Mouse (Mus musculus): ENCODE measurements around the gene Nccrp1.

Nccrp1 gene

DNA sequence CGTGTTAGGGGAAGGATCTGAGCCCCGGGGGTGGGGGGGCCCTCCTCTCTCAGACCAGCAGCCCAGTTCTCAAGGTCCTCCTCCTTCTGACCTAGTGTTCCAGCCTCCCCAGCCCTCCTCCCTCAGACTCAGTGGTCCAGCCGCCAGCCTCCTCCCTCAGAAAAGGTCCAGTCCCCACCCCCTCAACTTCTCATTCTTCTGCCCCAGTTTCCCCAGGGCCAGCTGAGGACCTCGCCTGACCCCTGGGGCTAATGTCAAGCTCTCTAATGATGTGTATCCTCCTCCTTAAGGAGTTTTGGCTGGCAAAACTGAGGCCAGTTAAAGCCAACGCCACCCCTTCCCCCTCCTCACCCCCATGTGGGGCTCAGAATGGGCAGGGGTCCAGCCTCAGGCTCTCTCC lies at the start of gene Nccrp1:
Nccrp1 (minus strand) TSS at position 101 of the 400 bp plus-strand sequence.
- DNase-seq: peak in 1 of 2 experiments; percentile 65

DNA sequence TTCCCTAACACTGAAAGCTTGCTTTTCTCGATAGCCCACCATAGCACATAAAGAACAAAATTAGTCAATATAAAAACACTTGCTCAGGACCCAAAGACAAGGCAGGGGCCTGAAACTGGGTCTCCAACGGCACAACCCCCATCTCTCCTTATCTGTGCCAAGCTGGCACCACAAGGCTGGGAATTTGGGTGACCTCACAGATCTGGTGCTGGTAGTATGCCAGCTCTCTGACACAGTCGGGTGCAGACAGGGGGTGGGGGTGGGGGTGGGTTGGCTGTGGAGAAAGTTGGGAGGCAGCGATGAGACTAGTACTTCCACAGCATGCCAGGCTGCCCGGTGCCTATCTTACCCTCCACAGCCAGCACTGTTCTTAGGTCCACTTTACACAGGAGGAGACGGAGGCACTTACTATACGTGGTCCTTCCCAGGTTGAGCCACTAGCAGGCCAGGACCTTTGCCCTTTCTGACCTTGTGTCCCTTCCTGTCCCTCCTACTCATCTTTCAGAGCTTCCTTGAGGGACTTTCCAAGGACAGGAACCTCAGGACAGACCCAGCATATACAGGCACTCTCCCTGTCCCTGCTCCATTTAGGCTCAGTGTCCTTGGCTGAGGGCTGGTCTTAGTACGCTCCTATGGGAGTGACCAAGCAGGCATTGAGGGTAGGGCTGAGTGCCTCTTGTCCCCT lies 48.8 kb upstream of the Nccrp1 start:
- DNase-seq: peak in 1 of 2 experiments; percentile 64

DNA sequence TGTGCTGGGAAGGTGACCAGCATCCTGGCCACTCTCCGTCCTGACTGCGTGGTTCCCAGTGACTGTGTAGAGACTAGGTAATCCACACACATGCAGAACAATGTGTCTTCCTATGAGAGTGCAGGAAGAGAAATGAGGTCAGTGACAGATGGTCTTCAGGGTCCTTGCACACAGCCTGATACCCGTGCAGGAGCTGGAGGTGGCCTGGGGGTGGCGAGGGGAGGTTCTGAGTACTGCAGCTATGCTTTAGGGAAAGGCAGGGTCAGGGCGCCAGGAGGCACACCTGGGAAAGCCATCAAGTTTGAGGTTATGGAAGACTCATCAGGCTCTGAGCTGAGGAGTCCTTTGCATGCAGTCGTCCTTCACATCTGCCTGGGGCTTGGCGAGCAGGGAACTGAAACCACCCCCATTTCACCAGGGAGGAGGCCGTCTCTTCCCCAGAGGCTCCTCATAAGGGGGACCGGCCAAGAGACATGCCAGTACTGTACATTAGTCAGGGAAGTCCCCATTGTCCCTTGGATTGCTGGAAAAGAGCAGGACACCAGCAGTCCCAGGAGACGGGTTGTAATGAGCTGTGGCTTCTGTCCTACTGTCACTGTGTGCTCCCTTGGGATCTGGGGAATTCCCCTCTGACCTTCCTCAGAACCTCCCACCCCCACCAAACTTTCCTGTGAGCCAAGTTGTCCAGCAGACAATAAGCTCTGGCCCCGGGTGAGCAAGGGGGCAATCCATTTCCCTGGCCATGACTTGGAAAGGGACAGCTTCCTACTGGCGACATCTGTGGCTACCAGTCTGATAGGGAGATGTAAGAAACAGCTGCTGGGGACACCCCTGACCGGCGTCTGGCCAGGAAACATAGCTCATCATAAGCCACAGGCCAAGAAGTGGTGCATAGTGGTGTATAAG lies 46.4 kb upstream of the Nccrp1 start:
- DNase-seq: peak; percentile 70 to 83

DNA sequence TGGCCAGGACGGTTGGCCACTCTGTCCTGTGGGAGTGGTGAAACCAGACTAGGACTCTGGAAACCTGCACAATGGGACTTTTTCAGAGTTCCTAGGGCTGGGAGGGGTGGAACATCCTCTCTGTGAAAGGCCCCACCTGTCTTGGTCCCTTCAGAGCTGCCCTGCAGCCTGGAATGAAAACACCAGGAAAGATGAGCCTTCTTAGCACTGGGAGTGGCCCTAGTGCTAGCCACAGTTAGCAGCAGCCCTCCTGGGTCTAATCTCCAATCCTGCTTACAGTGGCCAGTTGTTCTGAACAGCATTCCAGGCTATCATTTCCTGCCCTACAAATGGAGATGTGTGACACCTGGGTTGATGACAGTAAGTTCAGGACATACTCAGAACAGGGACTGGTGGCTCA lies 44.8 kb upstream of the Nccrp1 start:
- DNase-seq: no peak

DNA sequence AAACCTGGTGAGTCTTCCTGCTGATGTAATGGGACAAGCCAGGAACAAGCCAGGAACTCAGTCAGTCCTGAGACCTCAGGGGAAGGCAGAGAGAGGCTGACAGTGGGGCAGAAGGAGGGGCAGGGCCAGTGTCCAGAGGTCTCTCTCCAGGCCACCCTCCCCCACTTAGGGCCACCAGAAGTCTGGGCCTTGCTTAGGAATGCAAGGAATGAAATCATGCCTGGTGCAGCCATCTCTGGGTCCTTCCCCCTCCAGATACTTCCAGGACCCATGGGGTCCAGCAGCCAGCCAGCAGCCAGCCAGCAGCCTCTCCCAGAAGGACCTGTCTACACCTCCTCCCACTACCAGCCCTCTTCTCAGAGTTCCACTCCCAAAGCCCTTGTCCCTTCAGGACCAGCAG lies 40.6 kb upstream of the Nccrp1 start:
- peak; percentile 71 to 83 for DNase-seq

DNA sequence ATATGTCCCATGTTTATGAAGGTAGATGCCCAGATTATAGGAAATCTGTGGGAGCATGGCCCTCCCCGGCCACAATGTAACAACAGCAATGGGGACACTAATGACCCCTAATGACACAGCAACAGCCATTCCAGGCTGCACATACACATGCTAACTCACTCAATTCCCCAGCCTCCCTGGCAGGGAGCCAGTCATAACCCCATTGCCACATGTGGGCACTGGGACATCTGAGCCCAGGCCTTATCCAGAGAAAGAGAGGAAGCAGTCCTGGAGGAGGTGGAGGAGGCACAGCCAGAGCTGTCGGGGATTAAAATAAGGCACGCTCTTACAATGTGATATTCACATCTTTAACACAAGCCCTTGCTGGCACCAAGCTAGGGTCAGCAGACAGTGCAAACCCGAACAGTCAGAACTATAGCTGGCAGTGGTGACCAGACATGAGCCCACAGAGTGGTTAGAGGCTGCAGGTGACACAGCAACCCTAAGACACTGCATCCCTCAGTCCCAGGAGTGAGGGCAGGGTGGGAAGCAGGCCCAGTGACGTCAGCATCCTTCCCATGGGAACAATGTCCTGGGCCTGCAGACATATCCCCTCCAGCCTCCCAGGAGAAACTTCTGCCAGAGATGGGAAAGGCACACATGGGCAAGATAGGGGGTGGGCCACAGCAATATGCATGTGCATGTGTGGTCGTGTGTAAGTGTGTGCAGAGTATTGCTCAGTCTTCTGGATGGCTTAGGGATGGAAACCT lies 39.8 kb upstream of the Nccrp1 start:
- peak; percentile 59 to 75 for DNase-seq

DNA sequence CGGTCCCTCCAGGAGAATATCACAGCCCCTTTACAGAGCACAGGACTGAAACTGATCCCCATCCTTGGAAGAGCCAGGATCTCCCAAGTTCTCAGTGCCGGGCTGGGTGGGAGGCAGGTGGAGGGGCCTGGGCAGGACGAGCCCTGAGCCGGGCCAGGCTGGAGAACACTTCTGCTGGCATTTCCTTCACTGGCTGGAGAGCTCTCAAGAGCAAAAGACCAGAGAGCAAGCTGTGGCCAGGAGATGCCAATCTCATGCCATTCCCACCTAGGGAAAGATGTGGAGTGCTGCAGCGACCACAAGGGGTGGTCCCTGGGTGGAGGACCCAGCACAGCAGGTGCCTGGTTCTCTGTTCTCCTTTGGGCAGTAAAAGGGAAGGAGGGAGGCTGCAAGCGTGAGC lies 37.9 kb upstream of the Nccrp1 start:
- peak in 1 of 2 experiments; percentile 35 for DNase-seq

DNA sequence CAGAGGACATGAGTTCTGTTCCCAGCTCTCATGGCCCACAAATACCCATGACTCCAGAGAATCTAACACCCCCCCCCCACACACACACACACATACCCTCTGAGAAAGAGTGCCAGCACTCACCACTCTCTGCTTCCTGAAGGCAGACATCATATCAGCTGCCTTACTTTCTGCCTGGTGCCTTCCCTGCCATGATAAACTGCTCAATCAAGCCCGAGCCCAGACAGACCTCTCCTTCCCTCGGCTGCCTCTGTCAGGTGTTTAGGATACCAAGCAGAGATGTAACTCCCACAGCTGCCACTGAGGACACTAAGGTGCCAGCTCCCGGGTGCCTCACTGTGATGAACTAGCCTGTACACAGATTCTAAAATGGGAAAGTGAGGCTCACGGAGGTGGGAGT lies 37.4 kb upstream of the Nccrp1 start:
- DNase-seq: no peak

DNA sequence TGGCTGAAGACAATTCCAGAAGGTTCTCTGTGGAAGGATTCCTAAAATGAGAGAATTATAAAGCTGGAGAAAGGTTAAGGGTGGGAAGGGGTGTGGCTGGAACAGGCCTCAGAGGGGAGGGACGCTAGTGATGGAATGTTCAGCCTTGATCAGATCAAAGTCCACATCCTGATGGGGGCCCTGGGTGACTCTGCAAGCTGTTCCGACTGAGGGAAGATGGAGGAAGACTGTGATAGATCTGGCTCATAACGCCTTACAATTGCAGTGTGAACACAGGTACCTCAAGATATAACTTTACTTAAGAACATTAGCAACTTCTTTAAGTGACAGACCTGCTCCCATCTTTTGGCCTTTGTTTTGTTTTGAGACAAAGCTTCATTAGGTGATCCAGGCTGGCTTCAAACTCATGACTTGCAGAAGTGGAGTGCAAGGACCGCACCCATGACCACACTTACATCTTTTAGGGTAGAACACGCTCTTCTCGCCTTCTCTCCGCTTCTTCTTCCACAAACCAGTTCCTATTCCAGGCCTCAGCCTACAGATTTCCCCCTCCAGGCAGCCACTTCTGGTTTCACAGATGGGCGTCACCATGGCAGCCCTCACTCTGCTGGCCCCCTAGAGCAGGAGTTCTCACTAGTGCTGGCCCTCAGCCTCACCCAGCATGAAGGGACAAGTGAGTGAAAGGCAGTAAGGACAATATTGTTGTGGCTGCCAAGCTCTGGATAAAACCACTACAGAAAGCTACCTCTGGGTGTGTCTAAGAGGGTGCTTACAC lies 36.7 kb upstream of the Nccrp1 start:
- DNase-seq: peak in 1 of 2 experiments; percentile 63

DNA sequence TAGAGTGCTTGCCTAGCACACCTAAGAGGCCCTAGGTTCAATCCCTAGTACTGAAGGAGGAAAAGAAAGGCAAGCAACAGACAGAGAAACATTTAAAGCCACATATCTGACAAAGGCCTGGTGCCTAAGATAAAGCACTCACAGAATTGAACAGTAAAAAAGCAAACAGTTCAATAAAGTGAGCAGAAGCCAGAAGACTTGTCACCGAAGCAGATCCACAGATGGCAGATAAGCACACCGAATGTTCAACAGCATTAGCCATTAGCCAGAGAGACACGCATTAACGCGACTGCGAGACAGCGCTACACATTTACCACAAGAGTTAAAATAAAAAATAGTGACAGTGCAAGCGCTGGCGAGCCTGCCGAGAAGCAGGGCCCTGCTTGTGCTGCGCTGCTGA lies 35.8 kb upstream of the Nccrp1 start:
- DNase-seq: peak in 1 of 2 experiments; percentile 35

DNA sequence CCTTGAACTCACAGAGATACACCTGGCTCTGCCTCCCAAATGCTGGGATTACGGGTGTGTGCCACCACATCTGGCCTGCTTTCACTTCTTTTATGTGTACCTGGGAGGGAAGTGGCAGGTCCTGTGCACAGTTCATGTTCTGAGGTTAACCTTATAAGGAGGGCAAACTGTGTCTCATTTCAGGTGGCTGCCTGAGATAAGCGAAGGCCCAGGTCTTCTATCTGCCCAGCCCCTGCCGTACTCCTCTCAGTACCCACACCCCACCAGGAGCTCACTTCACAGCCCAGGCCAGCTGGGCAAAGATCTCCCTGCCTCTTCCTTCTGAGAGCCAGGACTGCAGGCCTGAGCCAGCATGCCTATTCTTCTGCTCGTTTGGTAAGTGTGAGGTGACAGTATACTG lies 34.7 kb upstream of the Nccrp1 start:
- DNase-seq: no peak

DNA sequence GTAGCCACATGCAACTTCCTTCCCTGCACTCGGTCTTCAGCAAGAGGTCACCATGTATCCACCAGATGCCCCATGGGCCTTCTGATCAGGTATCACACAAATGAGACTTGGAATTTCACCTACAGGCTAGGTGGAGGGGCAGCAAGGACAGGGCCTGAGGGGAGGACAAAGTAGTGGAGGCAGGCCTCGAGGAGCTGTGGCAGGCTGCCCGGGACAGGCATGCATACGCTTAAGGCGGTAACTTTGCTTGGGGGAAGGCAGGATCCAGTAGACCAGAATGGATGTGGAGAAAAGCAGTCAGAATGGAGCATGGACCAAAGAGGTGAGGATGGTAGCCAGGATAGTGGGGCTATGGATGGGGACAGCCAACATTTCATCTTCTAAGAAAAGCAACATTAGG lies 32.8 kb upstream of the Nccrp1 start:
- DNase-seq: peak; percentile 43 to 57

DNA sequence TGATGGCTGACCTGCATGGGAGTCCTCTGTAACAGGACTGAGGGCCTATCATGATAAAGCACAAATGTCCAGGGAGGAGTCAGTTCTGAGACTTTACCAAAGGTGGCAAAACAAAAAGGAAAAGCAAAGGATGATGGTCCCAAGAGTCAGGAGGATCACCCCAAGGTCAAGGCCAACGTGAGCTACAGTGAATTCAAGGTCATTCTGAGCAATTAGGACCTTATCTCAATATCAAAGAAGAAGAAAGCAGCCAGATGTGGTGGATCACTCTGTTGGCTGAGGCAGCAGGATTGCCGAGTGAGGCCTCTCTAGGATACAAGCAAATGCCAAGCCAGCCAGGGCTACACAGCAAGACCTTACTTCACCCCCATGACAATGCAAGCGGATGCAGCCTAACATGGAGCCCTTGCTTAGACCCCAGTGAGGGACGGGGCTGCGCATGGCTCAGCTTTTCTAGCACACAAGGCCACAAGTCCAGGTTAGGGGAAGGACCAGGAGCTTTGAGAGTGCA lies 31.5 kb upstream of the Nccrp1 start:
- DNase-seq: no peak

DNA sequence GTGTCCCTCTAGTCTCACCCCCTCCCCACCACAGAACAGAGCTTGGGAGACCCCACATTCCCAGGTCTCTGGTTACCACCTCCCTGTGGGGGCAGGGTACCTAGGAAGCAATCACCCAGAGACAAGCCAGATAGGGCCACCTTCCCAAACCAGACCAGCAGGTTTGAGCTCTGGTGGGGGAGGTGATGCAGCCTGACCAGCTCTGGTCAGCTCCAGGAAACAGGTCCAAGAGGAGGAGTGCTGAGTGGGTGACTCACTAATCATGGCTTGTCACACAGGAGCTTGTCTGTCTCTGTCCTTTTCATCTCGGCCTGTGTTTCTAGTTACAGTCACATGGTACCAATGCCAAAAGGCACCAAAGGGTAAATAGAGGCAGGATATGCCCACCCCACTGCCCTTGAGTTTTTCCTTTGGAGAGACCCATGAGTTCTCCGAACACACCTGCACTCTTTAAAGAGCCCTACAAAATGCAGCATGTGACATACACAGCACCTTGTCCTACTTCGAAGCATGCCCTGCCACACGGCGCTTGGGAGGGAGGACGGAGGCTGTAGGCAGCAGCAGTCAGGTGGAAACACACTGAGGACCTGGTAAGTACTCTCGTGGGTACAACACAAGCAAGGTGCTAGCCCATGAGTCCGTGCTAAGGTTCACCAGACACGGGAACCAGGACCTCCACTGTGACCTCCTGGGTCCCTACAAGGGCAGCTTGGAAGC lies 30.9 kb upstream of the Nccrp1 start:
- peak; percentile 72 to 89 for DNase-seq

DNA sequence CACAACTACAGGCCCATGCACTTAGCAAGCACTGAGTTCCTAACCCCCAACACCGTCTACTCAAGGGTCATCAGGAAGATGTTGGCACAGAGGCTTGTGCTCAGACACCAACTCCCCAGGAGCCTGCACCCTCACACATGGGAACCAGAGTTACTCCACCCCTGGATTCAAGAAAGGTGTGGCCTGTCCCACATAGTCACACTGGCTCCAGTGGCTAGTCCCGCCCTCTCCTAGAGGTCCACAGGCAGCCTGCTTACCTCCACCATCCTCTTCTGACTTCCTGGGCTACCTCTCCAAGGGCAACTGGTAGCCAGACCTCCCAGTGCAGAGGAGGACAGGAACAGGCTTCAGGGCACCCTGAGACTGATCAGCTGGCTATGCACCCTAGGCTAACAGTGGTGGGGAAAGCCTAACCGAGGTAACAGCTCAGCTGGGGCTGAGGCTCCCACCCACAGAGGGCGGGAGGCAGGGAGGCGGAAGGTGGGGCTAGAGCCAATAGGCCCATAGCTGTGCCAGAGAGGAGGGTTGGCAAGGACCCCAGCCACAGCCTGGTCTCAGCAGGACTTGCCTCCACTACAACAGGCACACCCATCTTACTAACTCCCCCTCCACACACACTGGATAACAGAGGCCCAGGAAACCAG lies 29.3 kb upstream of the Nccrp1 start:
- DNase-seq: peak; percentile 69 to 90

DNA sequence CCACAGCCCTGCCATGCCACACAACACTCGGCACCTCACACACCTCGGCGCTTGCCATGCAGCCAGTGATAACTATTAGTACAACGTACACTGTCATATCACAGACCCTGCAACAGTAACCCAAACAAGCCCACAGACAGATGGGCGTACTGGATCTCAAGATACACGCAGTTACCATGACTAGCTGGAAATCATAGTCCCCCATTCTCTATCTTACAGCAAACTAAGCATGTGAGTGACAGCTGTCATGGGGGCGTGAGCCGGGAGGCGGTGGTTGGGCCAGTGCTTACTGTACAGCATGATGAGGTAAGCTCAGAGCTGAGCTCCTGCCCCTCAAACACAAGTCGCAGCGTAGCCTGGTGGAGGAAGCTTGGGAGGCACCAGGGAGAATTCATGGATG lies 28.5 kb upstream of the Nccrp1 start:
- no peak for DNase-seq

DNA sequence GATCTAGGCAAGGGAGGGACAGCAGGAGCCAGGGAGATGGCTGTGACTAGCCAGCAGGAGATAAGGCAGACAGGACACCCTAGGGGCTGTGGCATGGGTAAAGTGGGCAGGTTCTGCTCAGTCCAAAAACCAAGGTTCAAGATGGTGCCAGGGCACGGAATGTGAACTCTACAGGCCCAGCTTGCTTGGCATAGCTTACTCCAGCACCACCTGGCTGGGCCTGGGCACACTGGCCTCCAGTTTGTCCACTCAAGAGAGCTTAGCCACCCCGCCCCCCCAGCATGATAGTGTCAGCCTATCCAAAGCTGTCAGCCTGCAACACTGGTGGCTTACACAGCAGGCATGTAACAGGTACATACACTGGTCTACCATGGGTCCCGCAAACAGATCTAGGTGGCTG lies 26.2 kb upstream of the Nccrp1 start:
- peak in 1 of 2 experiments; percentile 62 for DNase-seq

DNA sequence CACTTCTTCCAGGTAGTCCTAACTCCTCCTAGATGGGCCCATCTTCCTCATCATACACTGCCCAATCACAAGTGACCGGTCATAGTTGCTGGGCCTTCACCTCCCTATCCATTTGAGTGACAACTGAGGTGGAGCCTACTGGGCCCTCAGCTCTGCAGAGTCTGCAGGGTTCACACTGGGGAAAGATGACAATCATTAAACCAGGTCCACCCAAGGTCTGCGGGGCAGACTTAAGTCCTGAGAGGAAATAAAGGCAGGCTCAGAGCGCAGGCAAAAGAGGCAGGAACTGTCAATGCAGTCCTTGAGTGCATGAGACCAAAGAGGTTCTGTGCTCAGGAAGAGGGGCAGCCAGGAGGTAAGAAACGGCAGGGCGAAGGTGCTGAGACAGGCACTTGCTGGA lies 25.6 kb upstream of the Nccrp1 start:
- DNase-seq: peak; percentile 54 to 82

DNA sequence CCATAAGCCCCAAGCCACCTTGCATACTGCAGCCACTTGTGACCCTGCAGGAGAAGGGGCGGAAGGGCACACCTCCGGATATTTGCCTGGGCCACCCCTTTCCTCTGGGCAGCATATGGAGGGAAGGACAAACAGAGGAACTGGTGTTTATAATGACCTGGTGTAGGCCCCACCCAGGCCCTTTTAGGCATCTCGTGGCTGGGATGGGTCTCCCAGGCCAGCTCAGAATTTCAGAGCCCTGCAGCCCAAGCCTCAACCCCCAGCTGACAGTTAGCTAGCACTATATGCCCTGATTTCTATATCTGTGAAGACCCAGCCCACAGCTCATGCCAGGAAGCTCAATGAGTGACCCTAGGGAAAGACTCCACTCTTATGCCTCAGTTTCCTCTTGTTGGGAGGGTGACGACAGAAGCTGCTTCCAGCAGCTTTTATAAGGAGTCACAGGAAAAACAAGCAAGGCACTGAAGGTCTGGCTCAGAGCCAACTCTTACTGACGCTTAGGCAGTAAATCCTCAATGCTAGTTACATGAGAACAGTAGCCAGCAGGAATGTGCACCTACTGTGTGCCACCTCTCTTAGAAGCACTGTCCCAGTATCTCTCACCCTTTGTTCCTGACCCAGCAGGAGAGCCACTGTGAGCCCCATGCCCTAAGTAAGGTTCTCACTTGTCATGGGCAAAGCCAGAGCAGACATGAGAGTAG lies 24.1 kb upstream of the Nccrp1 start:
- peak; percentile 74 to 77 for DNase-seq

DNA sequence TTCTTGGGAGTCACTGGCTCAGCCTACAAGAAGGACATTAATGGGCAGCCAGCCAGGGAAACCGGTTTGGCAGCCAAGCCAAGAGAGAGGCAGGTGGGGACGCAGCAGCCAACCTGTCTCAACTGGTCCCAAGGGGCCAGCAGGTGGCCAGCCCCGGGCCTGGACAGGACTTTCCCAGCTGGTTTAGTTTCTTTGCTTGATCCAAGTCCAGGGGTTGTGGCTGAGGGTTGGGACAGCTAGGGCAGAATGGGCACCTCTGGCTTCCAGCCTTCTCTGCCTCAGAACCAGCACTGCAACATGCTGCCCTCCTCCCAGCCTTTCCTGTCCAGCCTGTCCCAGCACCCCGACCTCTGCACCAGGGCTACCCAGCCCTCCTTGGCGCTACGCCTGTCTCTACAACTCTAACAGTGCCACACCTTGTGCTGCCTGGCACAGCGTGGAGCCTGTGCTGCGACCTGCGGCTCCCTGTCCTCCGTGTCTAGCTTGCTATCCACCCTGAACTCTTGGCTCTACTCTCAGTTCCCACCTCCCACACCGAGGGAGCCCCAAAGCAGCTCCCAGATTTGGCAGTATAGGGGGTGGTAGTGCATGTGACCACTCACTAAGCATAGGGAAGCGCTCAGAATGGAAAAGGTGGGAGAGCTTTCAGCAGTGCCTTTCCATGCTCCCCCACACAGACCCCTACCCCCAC lies 23.4 kb upstream of the Nccrp1 start:
- peak; percentile 97 to 98 for DNase-seq

Data from kidney, postnatal 25 days (tissue).